Mouse (Mus musculus): Measurements from ENCODE around the gene Pum1. TPM values are rescaled to one million over a fixed set of nuclear protein-coding genes. Genes with fewer than 3 reads are reported as not detected.

Gene Pum1
- polyA plus RNA-seq, 1 experiment: 28.2 TPM

GRCm38 (mm10) chr4:130795970-130796369, 132.8 kb downstream of the Pum1 start:
- no peaks in the 10 kb centered on the region for H3K79me2 ChIP-seq (ENCODE audit: control insufficient read depth, insufficient read depth)
- TF ChIP-seq CEBPB (IDR thresholded peaks at IDR 0.05; ENCODE audit: insufficient read depth, poor library complexity, severe bottlenecking) (no peak), MYOD1 (IDR thresholded peaks at IDR 0.05; ENCODE audit: control insufficient read depth in 1 of 3, insufficient read length in 2 of 3, low read depth in 2 of 3) (no peak), E2F4 (IDR thresholded peaks at IDR 0.05; ENCODE audit: insufficient read depth) (no peak), POLR2AphosphoS2 (IDR thresholded peaks at IDR 0.05; ENCODE audit: insufficient read length, low read depth) (no peak), TCF3 (IDR thresholded peaks at IDR 0.05; ENCODE audit: insufficient read length, low read depth) (no peak), MYOG (IDR thresholded peaks at IDR 0.05; ENCODE audit: control insufficient read depth in 1 of 3, insufficient read depth in 1 of 3, insufficient read length in 2 of 3, low read depth in 2 of 3) (no peak), USF1 (IDR thresholded peaks at IDR 0.05; ENCODE audit: low read depth) (no peak), MAX (IDR thresholded peaks at IDR 0.05; ENCODE audit: low read depth) (no peak), REST (IDR thresholded peaks at IDR 0.05; ENCODE audit: insufficient read depth, insufficient read length) (no peak), POLR2A (IDR thresholded peaks at IDR 0.05; ENCODE audit: insufficient read length, low read depth) (no peak), TCF12 (IDR thresholded peaks at IDR 0.05; ENCODE audit: insufficient read depth, poor library complexity, severe bottlenecking) (no peak), SRF (IDR thresholded peaks at IDR 0.05; ENCODE audit: control insufficient read depth, insufficient read length, low read depth) (no peak)
- peak overlapping the region; percentile 18 for H3K4me2 ChIP-seq (ENCODE audit: low read depth)
- no peak overlapping the region for H3K4me3 ChIP-seq
- H3K27me3 ChIP-seq (ENCODE audit: control insufficient read depth, insufficient read depth, insufficient read length): peaks cover 5% of the 10 kb centered on the region
- no peaks in the 10 kb centered on the region for H3K36me3 ChIP-seq (ENCODE audit: control insufficient read depth, insufficient read depth)
- H3ac ChIP-seq (ENCODE audit: control insufficient read depth, insufficient read length): no peak overlapping the region

GRCm38 (mm10) chr4:130797201-130798051, 134.3 kb downstream of the Pum1 start:
- Histone ChIP-seq H3K4me3 (no peak overlapping the region), H3K27me3 (ENCODE audit: control insufficient read depth, insufficient read depth, insufficient read length) (peaks cover 5% of the 10 kb centered on the region), H3ac (ENCODE audit: control insufficient read depth, insufficient read length) (no peak overlapping the region), H3K79me2 (ENCODE audit: control insufficient read depth, insufficient read depth) (no peaks in the 10 kb centered on the region), H3K4me2 (ENCODE audit: low read depth) (peak overlapping the region; percentile 55), H3K36me3 (ENCODE audit: control insufficient read depth, insufficient read depth) (no peaks in the 10 kb centered on the region)
- TF ChIP-seq MAX (IDR thresholded peaks at IDR 0.05; ENCODE audit: low read depth) (no peak), POLR2A (IDR thresholded peaks at IDR 0.05; ENCODE audit: insufficient read length, low read depth) (no peak), MYOG (IDR thresholded peaks at IDR 0.05; ENCODE audit: control insufficient read depth in 1 of 3, insufficient read depth in 1 of 3, insufficient read length in 2 of 3, low read depth in 2 of 3) (no peak), POLR2AphosphoS2 (IDR thresholded peaks at IDR 0.05; ENCODE audit: insufficient read length, low read depth) (no peak), SRF (IDR thresholded peaks at IDR 0.05; ENCODE audit: control insufficient read depth, insufficient read length, low read depth) (no peak), MYOD1 (IDR thresholded peaks at IDR 0.05; ENCODE audit: control insufficient read depth in 1 of 3, insufficient read length in 2 of 3, low read depth in 2 of 3) (no peak), CEBPB (IDR thresholded peaks at IDR 0.05; ENCODE audit: insufficient read depth, poor library complexity, severe bottlenecking) (no peak), TCF3 (IDR thresholded peaks at IDR 0.05; ENCODE audit: insufficient read length, low read depth) (no peak), E2F4 (IDR thresholded peaks at IDR 0.05; ENCODE audit: insufficient read depth) (no peak), USF1 (IDR thresholded peaks at IDR 0.05; ENCODE audit: low read depth) (no peak), TCF12 (IDR thresholded peaks at IDR 0.05; ENCODE audit: insufficient read depth, poor library complexity, severe bottlenecking) (no peak), REST (IDR thresholded peaks at IDR 0.05; ENCODE audit: insufficient read depth, insufficient read length) (no peak)

- Histone ChIP-seq H3K4me3 (no peak overlapping the region), H3K79me2 (ENCODE audit: control insufficient read depth, insufficient read depth) (no peaks in the 10 kb centered on the region), H3ac (ENCODE audit: control insufficient read depth, insufficient read length) (no peak overlapping the region), H3K36me3 (ENCODE audit: control insufficient read depth, insufficient read depth) (no peaks in the 10 kb centered on the region), H3K4me2 (ENCODE audit: low read depth) (no peak overlapping the region), H3K27me3 (ENCODE audit: control insufficient read depth, insufficient read depth, insufficient read length) (no peaks in the 10 kb centered on the region)
- TF ChIP-seq POLR2AphosphoS2 (IDR thresholded peaks at IDR 0.05; ENCODE audit: insufficient read length, low read depth): no peak
- no peak for TF ChIP-seq TCF12 (IDR thresholded peaks at IDR 0.05; ENCODE audit: insufficient read depth, poor library complexity, severe bottlenecking)
- no peak for TF ChIP-seq REST (IDR thresholded peaks at IDR 0.05; ENCODE audit: insufficient read depth, insufficient read length)
Measured at GRCm38 (mm10) chr4:130798416-130798815, 135.3 kb downstream of the Pum1 start.

GRCm38 (mm10) chr4:130799118-130799517, 136.0 kb downstream of the Pum1 start:
- H3K79me2 ChIP-seq (ENCODE audit: control insufficient read depth, insufficient read depth): no peaks in the 10 kb centered on the region
- no peaks in the 10 kb centered on the region for H3K36me3 ChIP-seq (ENCODE audit: control insufficient read depth, insufficient read depth)
- no peak overlapping the region for H3ac ChIP-seq (ENCODE audit: control insufficient read depth, insufficient read length)
- H3K27me3 ChIP-seq (ENCODE audit: control insufficient read depth, insufficient read depth, insufficient read length): no peaks in the 10 kb centered on the region
- no peak overlapping the region for H3K4me2 ChIP-seq (ENCODE audit: low read depth)
- no peak overlapping the region for H3K4me3 ChIP-seq
- TF ChIP-seq CEBPB (IDR thresholded peaks at IDR 0.05; ENCODE audit: insufficient read depth, poor library complexity, severe bottlenecking) (no peak), SRF (IDR thresholded peaks at IDR 0.05; ENCODE audit: control insufficient read depth, insufficient read length, low read depth) (no peak), TCF3 (IDR thresholded peaks at IDR 0.05; ENCODE audit: insufficient read length, low read depth) (no peak), REST (IDR thresholded peaks at IDR 0.05; ENCODE audit: insufficient read depth, insufficient read length) (no peak), E2F4 (IDR thresholded peaks at IDR 0.05; ENCODE audit: insufficient read depth) (no peak), MYOD1 (IDR thresholded peaks at IDR 0.05; ENCODE audit: control insufficient read depth in 1 of 3, insufficient read length in 2 of 3, low read depth in 2 of 3) (no peak), MAX (IDR thresholded peaks at IDR 0.05; ENCODE audit: low read depth) (no peak), POLR2A (IDR thresholded peaks at IDR 0.05; ENCODE audit: insufficient read length, low read depth) (no peak), TCF12 (IDR thresholded peaks at IDR 0.05; ENCODE audit: insufficient read depth, poor library complexity, severe bottlenecking) (no peak), USF1 (IDR thresholded peaks at IDR 0.05; ENCODE audit: low read depth) (no peak), MYOG (IDR thresholded peaks at IDR 0.05; ENCODE audit: control insufficient read depth in 1 of 3, insufficient read depth in 1 of 3, insufficient read length in 2 of 3, low read depth in 2 of 3) (no peak), POLR2AphosphoS2 (IDR thresholded peaks at IDR 0.05; ENCODE audit: insufficient read length, low read depth) (no peak)
